Comparison of ENCODE assay signal across 7 mouse cellular contexts in genomic region chr11:107339224-107339805, GRCm38 (mm10).
DNase-seq lines count a peak whose midpoint lies in the region; ATAC-seq and TF ChIP-seq lines count a peak whose summit lies in the region.

No protein-coding gene starts in this region.

- WGBS in kidney, embryonic 15.5 days, result 80% methylated on average over 7 of the region's 7 CpGs
- WGBS in midbrain, embryonic 13.5 days, result 69% methylated on average over 7 of the region's 7 CpGs

- H3K9ac ChIP-seq in kidney, embryonic 15.5 days, result no peak overlapping the region
- H3K9ac ChIP-seq in midbrain, embryonic 13.5 days (replicated peaks), result no peak overlapping the region

- ATAC-seq in kidney, embryonic 15.5 days (replicated peaks; ENCODE audit: low FRiP score), result no peak
- ATAC-seq in midbrain, embryonic 13.5 days, result peak; percentile 73
- ATAC-seq in inflammation-experienced regulatory T-cells, adult 6 months, result no peak

- no peaks in the 10 kb centered on the region for H3K36me3 ChIP-seq in kidney, embryonic 15.5 days
- peaks cover 6% of the 10 kb centered on the region for H3K36me3 ChIP-seq in midbrain, embryonic 13.5 days

- no peak overlapping the region for H3K27ac ChIP-seq in kidney, embryonic 15.5 days
- H3K27ac ChIP-seq in bone marrow macrophage, adult 2 months (ENCODE audit: insufficient read depth, low read depth, low read length), result peak overlapping the region; percentile 36; the same call in 1 of the 2 replicates
- H3K27ac ChIP-seq in midbrain, embryonic 13.5 days, result no peak overlapping the region

- H3K4me2 ChIP-seq in kidney, embryonic 15.5 days, result no peak overlapping the region
- H3K4me2 ChIP-seq in midbrain, embryonic 13.5 days (replicated peaks), result no peak overlapping the region

- H3K27me3 ChIP-seq in kidney, embryonic 15.5 days, result no peaks in the 10 kb centered on the region
- no peaks in the 10 kb centered on the region for H3K27me3 ChIP-seq in midbrain, embryonic 13.5 days

- TF ChIP-seq POLR2A in bone marrow macrophage, adult 2 months (IDR thresholded peaks at IDR 0.05; ENCODE audit: borderline replicate concordance, low read depth, low read length), result no peak

- peak; percentile 68 to 75 for DNase-seq in kidney, postnatal 25 days
- peak; percentile 27 for DNase-seq in gastrocnemius, postnatal 14 days
- DNase-seq in layer of hippocampus, adult 8-10 months (ENCODE audit: low spot score in 2 of 2), result no peak

- intact Hi-C loops in gastrocnemius, postnatal 14 days (cut with DNase I; ENCODE audit: low total_unique reads), result no loop called here

- no peaks in the 10 kb centered on the region for H3K9me3 ChIP-seq in kidney, embryonic 15.5 days (replicated peaks)
- no peaks in the 10 kb centered on the region for H3K9me3 ChIP-seq in midbrain, embryonic 13.5 days

- peaks cover 62% of the 10 kb centered on the region for H3K4me1 ChIP-seq in kidney, embryonic 15.5 days
- H3K4me1 ChIP-seq in bone marrow macrophage, adult 2 months (ENCODE audit: control insufficient read depth, insufficient read depth, low read length), result peaks cover 29% of the 10 kb centered on the region
- H3K4me1 ChIP-seq in midbrain, embryonic 13.5 days (replicated peaks), result peaks cover 34% of the 10 kb centered on the region

- H3K4me3 ChIP-seq in kidney, embryonic 15.5 days (replicated peaks), result no peak overlapping the region
- no peak overlapping the region for H3K4me3 ChIP-seq in bone marrow macrophage, adult 2 months (ENCODE audit: insufficient read depth, low read length)
- no peak overlapping the region for H3K4me3 ChIP-seq in midbrain, embryonic 13.5 days (replicated peaks)

- TF ChIP-seq CTCF in bone marrow macrophage, adult 2 months (IDR thresholded peaks at IDR 0.05; ENCODE audit: low read depth, low read length), result no peak

Comparison
In these comparisons a context has a peak if more than half of its experiments do, and no peak if none do; other contexts are left out.
1. DNase-seq: peak in kidney, postnatal 25 days (2 of 2) and gastrocnemius, postnatal 14 days (single experiment); none in layer of hippocampus, adult 8-10 months (0 of 2).